13 mouse cellular contexts compared by ENCODE assay signal in genomic region chr10:87211046-87211445, GRCm38 (mm10).
"Had no signal": no experiment of that assay in that cellular context is flagged by ENCODE, and none has a peak within 500 bp of the region (broad histone marks: within the 10 kb centered on the region; RNA-seq: fewer than 3 reads in every experiment).

No protein-coding gene starts in this region.

- H3K4me3 ChIP-seq: intestine, embryonic 15.5 days; left cerebral cortex, adult 2 months; limb, embryonic 15.5 days; liver, embryonic 12.5 days; lung, embryonic 15.5 days; midbrain, embryonic 13.5 days; myocyte; neural tube, embryonic 15.5 days; stomach, embryonic 15.5 days had no signal

- ATAC-seq: intestine, embryonic 15.5 days; liver, embryonic 12.5 days; midbrain, embryonic 13.5 days had no signal

- DNase-seq: kidney, adult 18-20 months; kidney, postnatal 10 days; kidney, postnatal 4 days; thymus, postnatal 36 days had no signal

- H3K27ac ChIP-seq: intestine, embryonic 15.5 days; left cerebral cortex, adult 2 months; limb, embryonic 15.5 days; liver, embryonic 12.5 days; lung, embryonic 15.5 days; midbrain, embryonic 13.5 days; neural tube, embryonic 15.5 days; stomach, embryonic 15.5 days had no signal
